Mouse (Mus musculus): ENCODE measurements at regions not wholly inside any gene's neighbourhood (a gene's known extent, or its start where the extent isn't known, plus 50 kb on each side); places are given as distances from the start of the nearest gene placed in this dataset.
A peak's percentile ranks its signal among the peaks of the same experiment; 100 is the strongest.

GRCm38 (mm10) chr3:50886336-50886735 lies 337.9 kb upstream of the Noct start:
- DNase-seq (ENCODE audit: low spot score in 2 of 2) = no peak

GRCm38 (mm10) chr3:50887002-50887401 lies 337.2 kb upstream of the Noct start:
- no peak for DNase-seq (ENCODE audit: low spot score in 2 of 2)

GRCm38 (mm10) chr3:50888571-50889210 lies 335.6 kb upstream of the Noct start:
- no peak for DNase-seq (ENCODE audit: low spot score in 2 of 2)

- DNase-seq (ENCODE audit: low spot score in 2 of 2) = no peak
Observed at GRCm38 (mm10) chr3:50890537-50890936, 333.7 kb upstream of the Noct start.

- DNase-seq (ENCODE audit: low spot score in 2 of 2) = no peak
Observed at GRCm38 (mm10) chr3:50898179-50898578, 326.1 kb upstream of the Noct start.

GRCm38 (mm10) chr3:50899830-50900350 lies 324.4 kb upstream of the Noct start:
- DNase-seq (ENCODE audit: low spot score in 2 of 2) = no peak

- DNase-seq (ENCODE audit: low spot score in 2 of 2) = no peak
Observed at GRCm38 (mm10) chr3:50900566-50900965, 323.7 kb upstream of the Noct start.

GRCm38 (mm10) chr3:50901321-50901720 lies 322.9 kb upstream of the Noct start:
- no peak for DNase-seq (ENCODE audit: low spot score in 2 of 2)

GRCm38 (mm10) chr3:50902933-50903332 lies 321.3 kb upstream of the Noct start:
- peak; percentile 48 to 60 for DNase-seq (ENCODE audit: low spot score in 2 of 2)

GRCm38 (mm10) chr3:50904716-50905116 lies 319.5 kb upstream of the Noct start:
- no peak for DNase-seq (ENCODE audit: low spot score in 2 of 2)

- peak in 1 of 2 experiments; percentile 45 for DNase-seq (ENCODE audit: low spot score in 2 of 2)
Observed at GRCm38 (mm10) chr3:50905274-50905992, 318.8 kb upstream of the Noct start.

- DNase-seq (ENCODE audit: low spot score in 2 of 2) = peak; percentile 99
Observed at GRCm38 (mm10) chr3:50905993-50906831, 318.0 kb upstream of the Noct start.

GRCm38 (mm10) chr3:50912980-50913518 lies 311.2 kb upstream of the Noct start:
- no peak for DNase-seq (ENCODE audit: low spot score in 2 of 2)

GRCm38 (mm10) chr3:50914866-50915365 lies 309.3 kb upstream of the Noct start:
- no peak for DNase-seq (ENCODE audit: low spot score in 2 of 2)

- DNase-seq (ENCODE audit: low spot score in 2 of 2) = no peak
Observed at GRCm38 (mm10) chr3:50916305-50916854, 307.9 kb upstream of the Noct start.

GRCm38 (mm10) chr3:50922347-50922746 lies 301.9 kb upstream of the Noct start:
- DNase-seq (ENCODE audit: low spot score in 2 of 2) = no peak

GRCm38 (mm10) chr3:50922832-50923231 lies 301.4 kb upstream of the Noct start:
- no peak for DNase-seq (ENCODE audit: low spot score in 2 of 2)

- no peak for DNase-seq (ENCODE audit: low spot score in 2 of 2)
Observed at GRCm38 (mm10) chr3:50923327-50923726, 300.9 kb upstream of the Noct start.

GRCm38 (mm10) chr3:50927318-50927717 lies 296.9 kb upstream of the Noct start:
- no peak for DNase-seq (ENCODE audit: low spot score in 2 of 2)

- no peak for DNase-seq (ENCODE audit: low spot score in 2 of 2)
Observed at GRCm38 (mm10) chr3:50929013-50929412, 295.2 kb upstream of the Noct start.

Measured in layer of hippocampus, postnatal 10 days (tissue).